Mouse (Mus musculus) neural tube, embryonic 11.5 days (tissue): ENCODE results near the gene Trpt1. TPM values are rescaled to one million over a fixed set of nuclear protein-coding genes. Genes with fewer than 3 reads are reported as not detected.

Experiments used
- ATAC-seq: fragments of 200-750 bp; cut with Nextera tagmentation; 2 replicates; pipeline ENCODE4 v1.8.0; 2017; ENCODE audit warnings: moderate number of reproducible peaks, mild to moderate bottlenecking, moderate TSS enrichment, moderate library complexity; ENCODE audit not compliant: insufficient read depth, low FRiP score, low TSS enrichment
- DNase-seq: peaks from one replicate; pipeline ENCODE4 v3.0.0-alpha.2; 2015; ENCODE audit warnings: low spot score
- H3K27ac ChIP-seq: fragments of 300-500 bp; sonication (generic); 2 replicates; pipeline ENCODE4 v1.5.1; 2014; ENCODE audit warnings: low read depth, mild to moderate bottlenecking, low read length
- H3K27me3 ChIP-seq: fragments of 300-500 bp; sonication (generic); 2 replicates; pipeline ENCODE4 v1.6.1; 2014; ENCODE audit warnings: mild to moderate bottlenecking, low read length, mixed read lengths; ENCODE audit not compliant: control insufficient read depth, insufficient read depth
- H3K36me3 ChIP-seq: fragments of 300-500 bp; sonication (generic); 2 replicates; pipeline ENCODE4 v1.6.1; 2014; ENCODE audit warnings: mild to moderate bottlenecking, low read length, moderate library complexity, mixed read lengths; ENCODE audit not compliant: control insufficient read depth, insufficient read depth
- H3K4me1 ChIP-seq: fragments of 300-500 bp; sonication (generic); 2 replicates; pipeline ENCODE4 v1.6.1; 2014; ENCODE audit warnings: low read length, mixed read lengths; ENCODE audit not compliant: control insufficient read depth, insufficient read depth
- H3K4me2 ChIP-seq: fragments of 300-500 bp; sonication (generic); 2 replicates; pipeline ENCODE4 v1.6.1; 2014; ENCODE audit warnings: low read depth, mild to moderate bottlenecking, moderate library complexity
- H3K4me3 ChIP-seq: fragments of 300-500 bp; sonication (generic); 2 replicates; pipeline ENCODE4 v1.5.1; 2014; ENCODE audit warnings: low read depth, low read length
- H3K9ac ChIP-seq: fragments of 300-500 bp; sonication (generic); 2 replicates; pipeline ENCODE4 v1.6.1; 2014; ENCODE audit warnings: mild to moderate bottlenecking, low read length
- H3K9me3 ChIP-seq: fragments of 300-500 bp; sonication (generic); 2 replicates; pipeline ENCODE4 v1.6.1; 2016; ENCODE audit warnings: low read length; ENCODE audit not compliant: control insufficient read depth
- WGBS: fragments of 180-500 bp; shearing (Covaris S2); extraction: QIAGEN DNeasy Blood & Tissue Kit; methylation state at CpG from one replicate; pipeline ENCODE4 v1.1.7; 2014; 5-methylcytosine and 5-hydroxymethylcytosine counted together
- polyA plus RNA-seq: library from polyadenylated mRNA; unstranded; fragments of >200 nt; fragmentation: Nextera tagmentation; extraction: Ambion mirVana; gene quantifications from 2 replicates; pipeline ENCODE4 v1.2.1, GENCODE M21; 2014

Gene Trpt1
- polyA plus RNA-seq, 1 experiment from 2014 or later = 9.7 TPM

DNA sequence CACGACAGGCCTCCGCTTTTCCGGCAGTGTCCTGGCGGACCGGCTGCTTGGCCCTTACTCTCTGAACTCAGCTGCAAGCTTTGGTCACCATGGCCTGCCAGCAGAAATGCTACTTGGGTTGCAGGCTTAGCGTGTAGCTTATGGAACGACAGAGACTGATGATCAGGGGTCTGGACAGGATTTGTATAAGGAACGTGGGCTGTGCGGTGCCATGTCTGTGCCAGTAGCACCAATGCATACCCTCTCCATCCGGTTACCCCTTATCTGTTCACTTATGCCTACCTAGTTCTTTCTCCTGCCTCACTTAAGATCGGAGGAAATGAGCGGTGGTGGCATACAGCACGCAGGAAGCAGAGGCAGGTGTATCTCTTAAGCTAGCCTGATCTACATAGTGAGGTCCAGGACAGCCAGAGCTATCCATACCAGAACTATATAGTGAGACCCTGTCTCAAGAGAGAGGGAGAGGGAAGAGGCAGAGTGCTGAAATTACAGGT is 44.8 kb downstream of the Trpt1 start:
- ATAC-seq = 0 out of 2 replicates have a peak, but pooled peaks have one; percentile 1
- peaks cover 17% of the 10 kb centered on the region for H3K4me1 ChIP-seq
- no peak for DNase-seq
- H3K9ac ChIP-seq = peak overlapping the region; percentile 80
- H3K36me3 ChIP-seq = peaks cover 2% of the 10 kb centered on the region; the same call in 1 of the 2 replicates
- peak overlapping the region; percentile 78 for H3K4me2 ChIP-seq
- peak overlapping the region; percentile 89 for H3K27ac ChIP-seq
- no peaks in the 10 kb centered on the region for H3K27me3 ChIP-seq
- peak overlapping the region; percentile 47 for H3K4me3 ChIP-seq
- WGBS = 32% methylated on average over 13 of the region's 13 CpGs
- no peaks in the 10 kb centered on the region for H3K9me3 ChIP-seq

DNA sequence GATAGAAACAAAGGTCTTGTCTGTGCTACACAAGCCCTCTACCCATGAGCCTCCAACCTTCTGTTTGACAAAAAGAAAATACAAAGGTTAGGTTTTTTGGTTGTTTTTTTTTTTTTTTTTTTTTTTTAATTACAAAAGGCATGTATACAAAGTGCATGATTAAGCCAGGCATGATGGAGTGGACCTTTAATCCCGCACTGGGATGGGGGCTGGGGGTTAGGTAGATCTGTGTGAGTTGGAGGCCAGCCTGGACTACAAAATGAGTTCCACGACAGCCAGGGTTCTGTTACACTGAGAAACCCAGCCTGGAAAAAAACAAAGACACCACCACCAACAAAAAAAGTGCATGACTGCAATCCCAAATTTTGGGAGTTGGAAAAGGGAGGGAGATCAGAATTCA is 45.2 kb downstream of the Trpt1 start:
- 98% methylated on average over 2 of the region's 2 CpGs for WGBS
- DNase-seq (no peak), ATAC-seq (no peak)
- Histone ChIP-seq H3K9ac (no peak overlapping the region; the same call in 1 of the 2 replicates), H3K4me2 (no peak overlapping the region), H3K4me1 (peaks cover 17% of the 10 kb centered on the region), H3K4me3 (no peak overlapping the region; the same call in 1 of the 2 replicates), H3K27ac (no peak overlapping the region), H3K36me3 (peaks cover 2% of the 10 kb centered on the region; the same call in 1 of the 2 replicates), H3K27me3 (no peaks in the 10 kb centered on the region), H3K9me3 (no peaks in the 10 kb centered on the region)

DNA sequence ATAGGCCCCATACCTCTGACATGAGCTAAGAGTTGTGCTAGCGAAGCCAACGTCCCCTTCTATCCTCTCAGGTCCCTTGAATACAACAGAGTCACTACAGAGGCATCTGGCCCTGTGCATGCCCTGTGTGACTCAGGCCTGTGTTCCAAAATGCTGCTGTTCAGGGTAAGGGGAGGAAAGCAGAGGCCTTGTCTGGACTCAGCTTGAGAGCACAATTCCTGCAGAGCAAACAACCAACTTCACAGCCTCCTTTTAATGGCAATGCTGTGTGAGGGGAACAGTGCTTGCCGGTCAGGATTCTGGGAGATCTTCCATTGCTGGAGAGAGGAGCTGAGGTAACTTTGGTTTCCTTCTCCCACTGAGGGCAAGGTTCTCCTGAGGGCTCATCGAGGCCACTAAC is 48.3 kb downstream of the Trpt1 start:
- 47% methylated on average over 4 of the region's 4 CpGs for WGBS
- Histone ChIP-seq H3K9me3 (no peaks in the 10 kb centered on the region), H3K27me3 (no peaks in the 10 kb centered on the region), H3K4me3 (no peak overlapping the region), H3K9ac (no peak overlapping the region), H3K27ac (no peak overlapping the region), H3K36me3 (no peaks in the 10 kb centered on the region), H3K4me2 (no peak overlapping the region), H3K4me1 (peaks cover 6% of the 10 kb centered on the region; the same call in 1 of the 2 replicates)
- no peak for ATAC-seq
- no peak for DNase-seq

DNA sequence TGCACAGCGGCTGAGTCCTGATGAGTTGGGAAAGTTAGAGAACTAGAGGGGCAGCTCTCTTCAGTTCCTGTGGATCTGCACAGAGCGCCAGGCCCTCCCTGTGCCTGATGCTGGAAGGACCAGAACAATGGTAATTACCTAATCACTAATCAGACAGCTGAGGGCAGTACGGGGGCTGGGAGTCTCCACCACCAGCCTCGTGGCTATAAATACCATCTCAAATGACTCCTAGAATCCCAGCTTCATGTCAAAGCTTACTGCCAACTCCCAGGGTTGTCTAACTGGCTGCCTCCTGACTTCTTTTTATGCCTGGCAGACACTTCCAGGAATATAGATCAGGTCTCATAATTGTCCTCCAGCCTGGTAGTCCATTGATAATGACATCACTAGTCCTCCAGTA is 48.8 kb downstream of the Trpt1 start:
- no peak for ATAC-seq
- Histone ChIP-seq H3K27ac (no peak overlapping the region), H3K4me3 (no peak overlapping the region)

More for the DNA sequence above, 48.8 kb downstream of the Trpt1 start:
- peaks cover 6% of the 10 kb centered on the region; the same call in 1 of the 2 replicates for H3K4me1 ChIP-seq
- no peak overlapping the region for H3K4me2 ChIP-seq
- no peak for DNase-seq
- no peaks in the 10 kb centered on the region for H3K27me3 ChIP-seq
- no peak overlapping the region for H3K9ac ChIP-seq
- WGBS = 14% methylated on average over 4 of the region's 4 CpGs
- H3K9me3 ChIP-seq = no peaks in the 10 kb centered on the region
- H3K36me3 ChIP-seq = no peaks in the 10 kb centered on the region

Other genes starting within 250 kb of the Trpt1 start
- 4.7 and 6.7 TPM in 2 replicates for gene Rps6ka4, start 155.5 kb upstream of the Trpt1 start, polyA plus RNA-seq
- gene Ccdc88b, start 137.9 kb upstream of the Trpt1 start, polyA plus RNA-seq = 0.89 and 1.0 TPM in 2 replicates
- gene Trmt112, start 86.4 kb upstream of the Trpt1 start, polyA plus RNA-seq = 125 and 131 TPM in 2 replicates
- 110 and 120 TPM in 2 replicates for gene Prdx5, start 86.0 kb upstream of the Trpt1 start, polyA plus RNA-seq
- 4.1 and 4.3 TPM in 2 replicates for gene Esrra, start 74.3 kb upstream of the Trpt1 start, polyA plus RNA-seq
- 0.77 TPM in 1 of 2 replicates, not detected in the other for gene Catsperz, start 70.8 kb upstream of the Trpt1 start, polyA plus RNA-seq
- 0.13 and 0.28 TPM in 2 replicates for gene Kcnk4, start 61.6 kb upstream of the Trpt1 start, polyA plus RNA-seq
- gene Bad, start 54.3 kb upstream of the Trpt1 start, polyA plus RNA-seq = 53.0 and 58.5 TPM in 2 replicates
- gene Gpr137, start 53.7 kb upstream of the Trpt1 start, polyA plus RNA-seq = 34.6 and 39.7 TPM in 2 replicates
- gene Ppp1r14b, start 21.2 kb upstream of the Trpt1 start, polyA plus RNA-seq = 290 and 313 TPM in 2 replicates
- gene Plcb3, start 19.7 kb upstream of the Trpt1 start, polyA plus RNA-seq = 22.7 and 25.0 TPM in 2 replicates
- 80.1 and 86.5 TPM in 2 replicates for gene Fkbp2, start 15.6 kb upstream of the Trpt1 start, polyA plus RNA-seq
- 27.8 and 29.4 TPM in 2 replicates for gene Vegfb, start 8.5 kb upstream of the Trpt1 start, polyA plus RNA-seq
- gene Dnajc4, start 3.6 kb upstream of the Trpt1 start, polyA plus RNA-seq = 16.2 and 17.3 TPM in 2 replicates
- gene Nudt22, start within 50 bp of the Trpt1 start, polyA plus RNA-seq = 19.6 and 20.5 TPM in 2 replicates
- gene Fermt3, start 23.3 kb downstream of the Trpt1 start, polyA plus RNA-seq = 8.8 and 9.5 TPM in 2 replicates
- gene Stip1, start 43.8 kb downstream of the Trpt1 start, polyA plus RNA-seq = 423 and 425 TPM in 2 replicates
- 3.2 and 3.3 TPM in 2 replicates for gene Macrod1, start 60.7 kb downstream of the Trpt1 start, polyA plus RNA-seq
- 6.6 and 7.5 TPM in 2 replicates for gene Flrt1, start 109.6 kb downstream of the Trpt1 start, polyA plus RNA-seq
- 248 and 255 TPM in 2 replicates for gene Otub1, start 210.2 kb downstream of the Trpt1 start, polyA plus RNA-seq
- 706 and 761 TPM in 2 replicates for gene Cox8a, start 221.5 kb downstream of the Trpt1 start, polyA plus RNA-seq
- 83.5 and 90.4 TPM in 2 replicates for gene Naa40, start 245.1 kb downstream of the Trpt1 start, polyA plus RNA-seq